23 mouse cellular contexts compared by ENCODE assay signal in the genomic region with DNA sequence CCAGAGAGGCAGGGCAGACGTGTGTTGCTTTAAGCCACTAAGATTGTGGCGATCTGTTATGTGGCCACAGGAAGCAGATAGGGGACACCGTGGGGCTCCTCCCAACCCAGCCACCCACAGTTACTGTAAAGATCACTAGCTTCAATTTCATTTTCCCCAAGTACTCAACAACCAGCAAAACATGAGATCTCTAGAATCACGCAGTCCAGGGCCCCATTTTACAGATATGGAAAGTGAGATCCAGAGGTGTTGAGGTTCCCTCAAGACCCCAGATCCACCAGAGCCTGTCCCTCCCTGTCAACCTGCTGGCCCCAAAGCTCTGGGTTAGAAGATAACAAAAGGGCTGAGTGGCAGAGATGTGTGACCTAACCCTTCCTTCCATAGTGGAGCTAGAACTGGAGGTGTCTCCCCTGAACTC. TPM values are rescaled to one million over a fixed set of nuclear protein-coding genes. Genes with fewer than 3 reads are reported as not detected.
DNase-seq lines count a peak whose midpoint lies in the region; ATAC-seq and TF ChIP-seq lines count a peak whose summit lies in the region.
"Had no signal": no experiment of that assay in that cellular context is flagged by ENCODE, and none has a peak within 500 bp of the region (broad histone marks: within the 10 kb centered on the region; RNA-seq: fewer than 3 reads in every experiment).

No protein-coding gene starts in this region.

- WGBS in stomach, embryonic 15.5 days, result 90% methylated on average over 4 of the region's 4 CpGs
- 86% methylated on average over 4 of the region's 4 CpGs for WGBS in stomach, postnatal 0 days
- 16% methylated on average over 4 of the region's 4 CpGs for WGBS in liver, embryonic 16.5 days (ENCODE audit: insufficient replicate concordance)
- WGBS in hindbrain, embryonic 10.5 days, result 91% methylated on average over 4 of the region's 4 CpGs

- H3K4me3 ChIP-seq in stomach, embryonic 15.5 days (replicated peaks), result no peak overlapping the region
- no peak overlapping the region for H3K4me3 ChIP-seq in stomach, postnatal 0 days (ENCODE audit: low read depth, low read length)
- H3K4me3 ChIP-seq in liver, embryonic 16.5 days (ENCODE audit: low read depth, low read length), result peak overlapping the region; percentile 18; the same call in 1 of the 2 replicates
- no peak overlapping the region for H3K4me3 ChIP-seq in hindbrain, embryonic 10.5 days
- H3K4me3 ChIP-seq: heart, embryonic 15.5 days; limb, embryonic 10.5 days; myocyte had no signal

- no peak for TF ChIP-seq CTCF in stomach, postnatal 0 days (IDR thresholded peaks at IDR 0.05; ENCODE audit: low read depth)

- H3K9ac ChIP-seq in stomach, embryonic 15.5 days, result no peak overlapping the region
- H3K9ac ChIP-seq in stomach, postnatal 0 days (ENCODE audit: low read length), result no peak overlapping the region
- H3K9ac ChIP-seq in liver, embryonic 16.5 days (ENCODE audit: low read depth, low read length), result peak overlapping the region; percentile 48
- H3K9ac ChIP-seq: heart, embryonic 15.5 days had no signal

- H3K4me2 ChIP-seq in stomach, embryonic 15.5 days, result no peak overlapping the region
- no peak overlapping the region for H3K4me2 ChIP-seq in stomach, postnatal 0 days (replicated peaks; ENCODE audit: low read depth)
- H3K4me2 ChIP-seq in liver, embryonic 16.5 days (ENCODE audit: low read depth, low read length), result peak overlapping the region; percentile 46
- H3K4me2 ChIP-seq: heart, embryonic 15.5 days had no signal

- TF ChIP-seq EP300 in stomach, postnatal 0 days (optimal IDR thresholded peaks at IDR 0.05), result no peak

- no peaks in the 10 kb centered on the region for H3K9me3 ChIP-seq in stomach, embryonic 15.5 days
- H3K9me3 ChIP-seq in stomach, postnatal 0 days (ENCODE audit: control insufficient read depth, low read length), result no peaks in the 10 kb centered on the region
- H3K9me3 ChIP-seq in liver, embryonic 16.5 days (replicated peaks; ENCODE audit: control insufficient read depth, low read length), result no peaks in the 10 kb centered on the region
- H3K9me3 ChIP-seq in hindbrain, embryonic 10.5 days, result 0 out of 2 replicates have a peak, but pooled peaks cover 6% of the 10 kb centered on the region
- H3K9me3 ChIP-seq: heart, embryonic 15.5 days; limb, embryonic 10.5 days had no signal

- no peaks in the 10 kb centered on the region for H3K27me3 ChIP-seq in stomach, embryonic 15.5 days (replicated peaks)
- no peaks in the 10 kb centered on the region for H3K27me3 ChIP-seq in stomach, postnatal 0 days (ENCODE audit: control insufficient read depth, insufficient read depth, low read length)
- H3K27me3 ChIP-seq in liver, embryonic 16.5 days (ENCODE audit: control insufficient read depth, insufficient read depth, low read depth, low read length), result no peaks in the 10 kb centered on the region
- H3K27me3 ChIP-seq in hindbrain, embryonic 10.5 days (ENCODE audit: insufficient read depth, poor library complexity, severe bottlenecking), result no peaks in the 10 kb centered on the region
- H3K27me3 ChIP-seq: heart, embryonic 15.5 days had no signal

- H3K27ac ChIP-seq in stomach, embryonic 15.5 days, result no peak overlapping the region
- no peak overlapping the region for H3K27ac ChIP-seq in stomach, postnatal 0 days (replicated peaks)
- H3K27ac ChIP-seq in liver, embryonic 16.5 days (ENCODE audit: low read length), result peak overlapping the region; percentile 86
- no peak overlapping the region for H3K27ac ChIP-seq in hindbrain, embryonic 10.5 days
- H3K27ac ChIP-seq: heart, embryonic 15.5 days; limb, embryonic 10.5 days; macrophage had no signal

- DNase-seq in stomach, postnatal 0 days (ENCODE audit: low spot score), result no peak
- DNase-seq in thymus, postnatal 0 days (ENCODE audit: low spot score), result no peak
- DNase-seq in hindbrain, embryonic 10.5 days (ENCODE audit: low spot score), result no peak
- DNase-seq in layer of hippocampus, postnatal 10 days (ENCODE audit: low spot score in 2 of 2), result no peak
- DNase-seq in frontal cortex, postnatal 10 days (ENCODE audit: low spot score in 2 of 2), result no peak
- DNase-seq: adrenal gland, adult 8-10 months; cerebellum, adult 11 months; cerebellum, postnatal 10 days; kidney, adult 2 months; kidney, postnatal 10 days; lung, adult 2 months; midbrain, embryonic 14.5 days; spleen, adult 18-20 months had no signal

- H3K36me3 ChIP-seq in stomach, embryonic 15.5 days, result no peaks in the 10 kb centered on the region
- no peaks in the 10 kb centered on the region for H3K36me3 ChIP-seq in stomach, postnatal 0 days (ENCODE audit: control insufficient read depth, insufficient read depth, low read length)
- H3K36me3 ChIP-seq in liver, embryonic 16.5 days (ENCODE audit: control insufficient read depth, insufficient read depth), result no peaks in the 10 kb centered on the region
- no peaks in the 10 kb centered on the region for H3K36me3 ChIP-seq in hindbrain, embryonic 10.5 days
- H3K36me3 ChIP-seq: heart, embryonic 15.5 days; limb, embryonic 10.5 days had no signal

- H3K4me1 ChIP-seq in stomach, embryonic 15.5 days, result no peaks in the 10 kb centered on the region
- no peaks in the 10 kb centered on the region for H3K4me1 ChIP-seq in stomach, postnatal 0 days (replicated peaks; ENCODE audit: control insufficient read depth, insufficient read depth)
- H3K4me1 ChIP-seq in liver, embryonic 16.5 days (ENCODE audit: control insufficient read depth, low read depth, low read length), result peaks cover 41% of the 10 kb centered on the region
- H3K4me1 ChIP-seq in hindbrain, embryonic 10.5 days (replicated peaks), result peaks cover 6% of the 10 kb centered on the region
- H3K4me1 ChIP-seq: limb, embryonic 10.5 days had no signal

- ATAC-seq in stomach, embryonic 15.5 days (ENCODE audit: insufficient read depth, low FRiP score, low read depth), result peak; percentile 78; the same call in 1 of the 2 replicates
- ATAC-seq in stomach, postnatal 0 days (ENCODE audit: low FRiP score, low TSS enrichment), result no peak
- ATAC-seq in erythroid progenitor cell, adult 5-6 weeks (replicated peaks; ENCODE audit: low FRiP score, poor library complexity, severe bottlenecking), result peak; percentile 87
- ATAC-seq in liver, embryonic 16.5 days (ENCODE audit: low read depth), result peak; percentile 86
- ATAC-seq: inflammation-experienced regulatory T-cells, adult 6 months; Patski had no signal

RNA-seq across cellular contexts. Expression of a gene that starts 20.5 kb away (rescaled TPM):
- 4.4 and 4.8 TPM in 2 replicates for polyA plus RNA-seq in stomach, embryonic 15.5 days (2015; fragmentation: Nextera tagmentation; extraction: Ambion mirVana)
- polyA plus RNA-seq in stomach, postnatal 0 days (2015; fragmentation: Nextera tagmentation; extraction: Ambion mirVana), result 2.6 and 2.8 TPM in 2 replicates
- total RNA-seq in erythroid progenitor cell, adult 5-6 weeks (2015; ENCODE audit: low replicate concordance), result not detected in 2 replicates
- 0.26 TPM in 1 of 2 replicates, not detected in the other for total RNA-seq in erythroid progenitor cell, adult 5-6 weeks (2017; ENCODE audit: low replicate concordance)
- 1.4 and 2.1 TPM in 2 replicates for polyA plus RNA-seq in liver, embryonic 16.5 days (2015; fragmentation: Nextera tagmentation; extraction: Ambion mirVana)
- polyA plus RNA-seq in thymus, postnatal 0 days (2015; fragmentation: Nextera tagmentation; extraction: Ambion mirVana), result 0.91 and 1.0 TPM in 2 replicates
- 7.6 and 7.9 TPM in 2 replicates for polyA plus RNA-seq in hindbrain, embryonic 10.5 days (2016; fragmentation: Nextera tagmentation; extraction: Ambion mirVana)
- total RNA-seq in layer of hippocampus, postnatal 10 days (2021), result 10 to 100 TPM; 17.7 to 19.0 TPM
- polyA plus RNA-seq: inflammation-experienced regulatory T-cells, adult 6 months had no signal

RNA-seq across cellular contexts. Expression of a gene that starts 31.2 kb away (rescaled TPM):
- polyA plus RNA-seq in stomach, embryonic 15.5 days (2015; fragmentation: Nextera tagmentation; extraction: Ambion mirVana), result 1.7 and 2.2 TPM in 2 replicates
- polyA plus RNA-seq in stomach, postnatal 0 days (2015; fragmentation: Nextera tagmentation; extraction: Ambion mirVana), result 0.46 and 0.67 TPM in 2 replicates
- 27.7 and 41.1 TPM in 2 replicates for total RNA-seq in erythroid progenitor cell, adult 5-6 weeks (2015; ENCODE audit: low replicate concordance)
- 48.4 and 75.5 TPM in 2 replicates for total RNA-seq in erythroid progenitor cell, adult 5-6 weeks (2017; ENCODE audit: low replicate concordance)
- 6.5 and 7.0 TPM in 2 replicates for polyA plus RNA-seq in liver, embryonic 16.5 days (2015; fragmentation: Nextera tagmentation; extraction: Ambion mirVana)
- 57.5 and 68.6 TPM in 2 replicates for polyA plus RNA-seq in thymus, postnatal 0 days (2015; fragmentation: Nextera tagmentation; extraction: Ambion mirVana)
- 1.5 and 2.2 TPM in 2 replicates for polyA plus RNA-seq in hindbrain, embryonic 10.5 days (2016; fragmentation: Nextera tagmentation; extraction: Ambion mirVana)
- 1 to 10 TPM; 2.3 to 2.6 TPM for total RNA-seq in layer of hippocampus, postnatal 10 days (2021)
- polyA plus RNA-seq: C2C12 had no signal

RNA-seq across cellular contexts. Expression of a gene that starts 35.0 kb away (rescaled TPM):
- polyA plus RNA-seq in stomach, embryonic 15.5 days (2015; fragmentation: Nextera tagmentation; extraction: Ambion mirVana), result 43.7 and 48.2 TPM in 2 replicates
- 18.7 and 21.6 TPM in 2 replicates for polyA plus RNA-seq in stomach, postnatal 0 days (2015; fragmentation: Nextera tagmentation; extraction: Ambion mirVana)
- 19.1 and 26.4 TPM in 2 replicates for total RNA-seq in erythroid progenitor cell, adult 5-6 weeks (2015; ENCODE audit: low replicate concordance)
- 11.1 and 25.3 TPM in 2 replicates for total RNA-seq in erythroid progenitor cell, adult 5-6 weeks (2017; ENCODE audit: low replicate concordance)
- polyA plus RNA-seq in liver, embryonic 16.5 days (2015; fragmentation: Nextera tagmentation; extraction: Ambion mirVana), result 4.5 and 4.7 TPM in 2 replicates
- 22.5 and 33.6 TPM in 2 replicates for polyA plus RNA-seq in thymus, postnatal 0 days (2015; fragmentation: Nextera tagmentation; extraction: Ambion mirVana)
- polyA plus RNA-seq in hindbrain, embryonic 10.5 days (2016; fragmentation: Nextera tagmentation; extraction: Ambion mirVana), result 55.6 and 68.9 TPM in 2 replicates
- 100 to 1,000 TPM; 272 to 279 TPM for total RNA-seq in layer of hippocampus, postnatal 10 days (2021)
